Mouse (Mus musculus): ENCODE measurements around the gene Tspan13. TPM values are rescaled to one million over a fixed set of nuclear protein-coding genes. Genes with fewer than 3 reads are reported as not detected.

The Tspan13 gene
- polyA plus RNA-seq, 1 experiment: 157 TPM

DNA sequence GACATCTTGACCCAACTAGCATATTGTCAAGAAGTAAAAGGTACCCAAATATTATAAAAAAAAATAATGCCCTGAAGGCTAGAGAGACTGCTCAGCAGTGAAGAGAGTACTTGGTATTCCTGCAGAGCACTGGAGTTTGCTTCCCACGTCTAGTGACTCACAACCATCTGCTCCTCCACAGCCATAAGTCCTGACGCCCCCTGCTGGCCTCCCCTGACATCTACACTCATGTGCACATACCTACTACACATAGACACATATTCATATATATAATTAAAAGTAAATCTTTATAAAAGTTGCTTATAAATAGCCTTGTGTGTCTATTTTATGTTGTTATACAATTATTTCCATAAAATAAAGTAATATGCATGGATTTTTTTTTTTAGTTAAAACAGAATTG, 24.5 kb downstream of the Tspan13 start:
- no peak for DNase-seq
- WGBS: 57% methylated on average over 2 of the region's 2 CpGs

DNA sequence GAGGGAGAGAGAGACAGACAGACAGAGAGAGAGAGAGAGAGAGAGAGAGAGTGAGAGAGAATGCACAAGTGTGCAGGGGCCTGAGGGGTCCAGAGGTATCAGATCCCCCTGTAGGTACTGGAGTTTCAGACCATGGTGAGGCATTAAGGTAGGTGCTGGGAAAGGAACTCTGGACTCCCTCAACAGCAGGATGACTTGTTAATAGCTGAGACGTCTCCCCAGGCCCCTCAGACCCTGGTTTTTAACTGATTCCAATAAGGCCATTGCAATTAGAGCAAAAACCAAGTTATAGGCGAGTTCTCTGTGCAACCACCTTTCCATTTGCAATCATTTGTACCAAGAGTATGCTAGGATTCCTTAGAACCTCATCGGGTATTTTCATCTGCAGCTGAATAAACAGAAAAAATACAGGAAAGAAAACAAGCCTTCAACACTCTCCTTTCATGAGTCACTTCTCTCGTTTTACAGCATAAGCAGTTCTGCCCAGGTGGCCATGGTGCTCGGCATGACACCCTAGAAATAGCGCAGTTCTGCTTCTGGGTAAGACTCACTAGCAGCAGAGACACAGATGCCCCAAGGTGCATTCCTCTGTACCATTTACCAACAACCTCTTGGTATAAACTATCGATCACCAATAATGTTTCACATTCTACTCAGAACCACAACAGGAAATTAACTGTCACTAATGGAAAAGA, 28.9 kb downstream of the Tspan13 start:
- Histone ChIP-seq H3K4me3 (replicated peaks; ENCODE audit: insufficient read depth, low read depth, low read length) (no peak overlapping the region), H3K27me3 (ENCODE audit: control insufficient read depth, insufficient read depth, low read length) (no peaks in the 10 kb centered on the region), H3K4me1 (ENCODE audit: control insufficient read depth, insufficient read depth, low read length) (no peaks in the 10 kb centered on the region), H3K27ac (ENCODE audit: insufficient read depth, low read length) (no peak overlapping the region)
- TF ChIP-seq POLR2A (IDR thresholded peaks at IDR 0.05; ENCODE audit: borderline replicate concordance, insufficient read depth, low read length): no peak
- DNase-seq: no peak
- 74% methylated on average over 7 of the region's 7 CpGs for WGBS

More for the DNA sequence above, 24.5 kb downstream of the Tspan13 start:
- Histone ChIP-seq H3K27ac (ENCODE audit: insufficient read depth, low read length) (no peak overlapping the region), H3K27me3 (ENCODE audit: control insufficient read depth, insufficient read depth, low read length) (no peaks in the 10 kb centered on the region), H3K4me1 (ENCODE audit: control insufficient read depth, insufficient read depth, low read length) (peaks cover 1% of the 10 kb centered on the region; the same call in 1 of the 2 replicates), H3K4me3 (replicated peaks; ENCODE audit: insufficient read depth, low read depth, low read length) (no peak overlapping the region)
- TF ChIP-seq POLR2A (IDR thresholded peaks at IDR 0.05; ENCODE audit: borderline replicate concordance, insufficient read depth, low read length): no peak
- TF ChIP-seq CTCF (IDR thresholded peaks at IDR 0.05; ENCODE audit: borderline replicate concordance, insufficient read depth, low read depth, low read length): no peak

DNA sequence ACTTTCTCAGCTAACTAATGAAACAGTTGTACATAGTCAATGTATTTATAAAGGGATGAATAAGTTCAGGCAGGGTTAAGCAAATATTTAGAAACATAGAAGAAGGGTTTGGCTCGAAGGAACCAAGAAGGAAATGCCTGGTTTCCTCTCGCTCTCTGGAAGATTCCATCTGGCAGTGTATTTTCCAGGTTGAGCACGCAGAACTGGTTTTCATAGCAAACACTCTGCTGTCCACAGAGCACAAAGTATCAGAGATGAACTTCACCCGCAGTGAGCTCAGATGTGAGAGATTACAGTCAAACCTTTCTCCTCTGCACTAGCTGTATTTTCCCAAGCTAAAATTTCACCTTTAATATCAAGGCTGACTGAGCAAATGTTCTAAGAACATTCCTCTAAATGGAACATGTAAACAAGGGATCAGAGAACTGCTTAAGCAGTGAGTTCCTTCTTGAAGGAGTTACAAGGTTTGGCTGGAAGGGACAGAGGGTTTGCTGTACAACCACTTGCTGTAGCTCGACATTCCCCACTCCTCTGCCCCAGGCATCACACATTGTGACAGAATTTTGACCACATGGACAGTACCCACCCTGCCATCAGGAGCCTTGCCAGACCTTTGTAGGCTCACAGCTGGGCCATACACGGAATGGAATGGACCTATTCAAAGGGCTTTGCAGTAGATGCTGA, 33.8 kb downstream of the Tspan13 start:
- H3K27ac ChIP-seq (ENCODE audit: insufficient read depth, low read length): no peak overlapping the region
- TF ChIP-seq POLR2A (IDR thresholded peaks at IDR 0.05; ENCODE audit: borderline replicate concordance, insufficient read depth, low read length): no peak
- no peak for TF ChIP-seq CTCF (IDR thresholded peaks at IDR 0.05; ENCODE audit: borderline replicate concordance, insufficient read depth, low read depth, low read length)
- WGBS: 51% methylated on average over 6 of the region's 6 CpGs
- H3K27me3 ChIP-seq (ENCODE audit: control insufficient read depth, insufficient read depth, low read length): no peaks in the 10 kb centered on the region
- no peaks in the 10 kb centered on the region for H3K4me1 ChIP-seq (ENCODE audit: control insufficient read depth, insufficient read depth, low read length)
- H3K4me3 ChIP-seq (replicated peaks; ENCODE audit: insufficient read depth, low read depth, low read length): no peak overlapping the region
- no peak for DNase-seq

DNA sequence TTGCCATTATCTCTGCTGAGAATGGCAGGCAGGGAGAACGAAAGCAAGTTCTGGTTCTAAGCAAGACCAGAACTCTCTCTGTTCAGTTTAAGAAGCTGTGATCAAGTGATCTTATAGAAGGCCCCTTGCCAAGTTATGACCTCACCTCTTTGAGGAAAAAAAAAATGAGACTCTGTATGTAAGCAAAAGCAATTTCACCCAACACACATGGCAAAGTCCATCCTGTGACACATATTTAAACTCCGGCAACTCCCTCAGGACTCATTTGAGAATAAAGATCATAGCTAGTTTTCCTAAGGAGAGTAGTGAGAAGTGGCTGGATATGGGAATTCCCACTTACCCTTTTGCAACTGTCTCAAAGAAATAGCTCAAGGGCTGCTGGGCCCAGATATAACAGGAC, 34.7 kb downstream of the Tspan13 start:
- TF ChIP-seq POLR2A (IDR thresholded peaks at IDR 0.05; ENCODE audit: borderline replicate concordance, insufficient read depth, low read length) (no peak), CTCF (IDR thresholded peaks at IDR 0.05; ENCODE audit: borderline replicate concordance, insufficient read depth, low read depth, low read length) (no peak)
- H3K27me3 ChIP-seq (ENCODE audit: control insufficient read depth, insufficient read depth, low read length): no peaks in the 10 kb centered on the region
- no peaks in the 10 kb centered on the region for H3K4me1 ChIP-seq (ENCODE audit: control insufficient read depth, insufficient read depth, low read length)
- WGBS: 94% methylated on average over 2 of the region's 2 CpGs
- DNase-seq: no peak
- H3K4me3 ChIP-seq (replicated peaks; ENCODE audit: insufficient read depth, low read depth, low read length): no peak overlapping the region
- no peak overlapping the region for H3K27ac ChIP-seq (ENCODE audit: insufficient read depth, low read length)

DNA sequence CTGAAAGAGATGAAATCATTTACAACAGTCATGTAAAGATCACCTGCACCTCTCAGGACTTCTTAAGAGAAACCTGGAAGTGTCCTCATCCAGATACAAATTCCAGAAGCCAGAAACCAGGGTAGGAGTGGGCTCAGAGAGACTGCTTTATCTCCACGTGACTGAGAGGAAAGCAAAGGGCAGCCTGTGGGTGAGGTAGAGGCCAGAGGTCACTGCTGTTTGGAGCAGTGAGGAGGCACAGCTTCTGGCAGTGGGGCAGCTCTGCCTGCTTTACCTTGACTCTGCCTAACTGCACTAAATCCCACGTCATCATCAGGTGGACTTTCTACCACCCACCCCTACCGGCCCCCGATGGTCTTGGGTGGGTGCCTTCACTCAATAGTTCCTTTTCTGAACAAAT, 37.6 kb downstream of the Tspan13 start:
- WGBS: 80% methylated on average over 4 of the region's 4 CpGs
- H3K27me3 ChIP-seq (ENCODE audit: control insufficient read depth, insufficient read depth, low read length): no peaks in the 10 kb centered on the region
- DNase-seq: no peak
- TF ChIP-seq CTCF (IDR thresholded peaks at IDR 0.05; ENCODE audit: borderline replicate concordance, insufficient read depth, low read depth, low read length) (no peak), POLR2A (IDR thresholded peaks at IDR 0.05; ENCODE audit: borderline replicate concordance, insufficient read depth, low read length) (no peak)
- no peak overlapping the region for H3K4me3 ChIP-seq (replicated peaks; ENCODE audit: insufficient read depth, low read depth, low read length)
- H3K27ac ChIP-seq (ENCODE audit: insufficient read depth, low read length): no peak overlapping the region
- no peaks in the 10 kb centered on the region for H3K4me1 ChIP-seq (ENCODE audit: control insufficient read depth, insufficient read depth, low read length)

DNA sequence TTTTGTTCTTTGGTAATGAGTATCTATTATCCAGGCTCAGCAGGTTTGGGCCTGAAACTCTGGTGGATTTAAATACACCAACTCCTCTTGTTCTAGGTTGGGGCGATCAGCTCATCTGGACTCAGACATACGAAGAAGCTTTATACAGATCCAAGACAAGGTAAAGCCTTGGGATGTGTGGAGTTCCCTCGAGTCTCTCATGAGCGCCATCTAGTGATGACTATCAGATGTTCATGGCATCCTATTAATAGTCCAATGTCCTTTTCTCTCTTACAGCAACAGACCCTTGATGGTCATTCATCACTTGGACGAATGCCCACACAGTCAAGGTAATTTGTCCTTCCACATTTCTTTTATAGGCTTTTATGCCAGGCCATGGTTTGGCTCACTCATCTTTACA, 46.5 kb downstream of the Tspan13 start:
- TF ChIP-seq POLR2A (IDR thresholded peaks at IDR 0.05; ENCODE audit: borderline replicate concordance, insufficient read depth, low read length) (no peak), CTCF (IDR thresholded peaks at IDR 0.05; ENCODE audit: borderline replicate concordance, insufficient read depth, low read depth, low read length) (peak; percentile 29; the same call in 1 of the 2 replicates)
- Histone ChIP-seq H3K27me3 (ENCODE audit: control insufficient read depth, insufficient read depth, low read length) (no peaks in the 10 kb centered on the region), H3K4me1 (ENCODE audit: control insufficient read depth, insufficient read depth, low read length) (no peaks in the 10 kb centered on the region), H3K27ac (ENCODE audit: insufficient read depth, low read length) (no peak overlapping the region), H3K4me3 (replicated peaks; ENCODE audit: insufficient read depth, low read depth, low read length) (no peak overlapping the region)
- DNase-seq: peak in 1 of 2 experiments; percentile 26
- WGBS: 29% methylated on average over 5 of the region's 5 CpGs

DNA sequence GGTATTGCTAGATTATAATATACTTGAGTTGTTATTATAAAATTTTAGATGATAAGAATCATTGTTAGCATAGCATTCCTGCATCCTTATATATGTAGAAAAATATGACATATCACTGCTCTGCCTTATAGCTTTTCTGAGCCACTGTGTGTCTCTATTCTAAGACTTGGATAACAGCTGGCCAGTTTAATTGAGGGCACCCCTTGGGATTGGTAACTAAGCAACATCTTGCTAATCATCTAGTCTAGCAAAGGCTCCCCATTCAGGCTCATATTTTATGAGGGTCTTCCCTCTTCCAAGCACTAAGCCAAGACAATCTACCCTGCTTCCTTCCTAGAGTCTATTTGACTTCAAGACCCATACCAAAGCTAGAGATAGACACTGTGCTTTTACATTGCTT, 48.2 kb downstream of the Tspan13 start:
- no peak overlapping the region for H3K27ac ChIP-seq (ENCODE audit: insufficient read depth, low read length)
- TF ChIP-seq CTCF (IDR thresholded peaks at IDR 0.05; ENCODE audit: borderline replicate concordance, insufficient read depth, low read depth, low read length) (no peak), POLR2A (IDR thresholded peaks at IDR 0.05; ENCODE audit: borderline replicate concordance, insufficient read depth, low read length) (no peak)
- no peaks in the 10 kb centered on the region for H3K27me3 ChIP-seq (ENCODE audit: control insufficient read depth, insufficient read depth, low read length)
- H3K4me1 ChIP-seq (ENCODE audit: control insufficient read depth, insufficient read depth, low read length): no peaks in the 10 kb centered on the region
- no peak overlapping the region for H3K4me3 ChIP-seq (replicated peaks; ENCODE audit: insufficient read depth, low read depth, low read length)
- DNase-seq: no peak

DNA sequence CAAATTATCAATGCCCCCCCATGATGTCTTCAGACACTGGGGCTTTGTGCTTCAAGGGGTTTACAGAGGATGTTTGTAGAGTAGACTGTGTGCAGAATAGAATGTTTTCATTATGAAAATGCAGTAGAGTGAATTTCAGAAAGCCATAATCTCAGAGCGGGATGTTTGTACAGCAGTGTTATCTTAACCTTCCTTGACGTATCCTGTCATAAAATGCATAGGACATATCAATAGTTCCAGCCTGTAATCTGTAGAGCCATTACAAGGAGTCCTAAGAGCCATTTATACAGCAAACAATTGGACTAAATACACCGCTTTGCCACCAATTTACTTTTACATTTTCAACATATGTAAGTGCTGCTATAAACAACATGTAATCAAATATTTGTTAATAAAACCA, 48.7 kb downstream of the Tspan13 start:
- Histone ChIP-seq H3K4me1 (ENCODE audit: control insufficient read depth, insufficient read depth, low read length) (no peaks in the 10 kb centered on the region), H3K27me3 (ENCODE audit: control insufficient read depth, insufficient read depth, low read length) (no peaks in the 10 kb centered on the region), H3K27ac (ENCODE audit: insufficient read depth, low read length) (no peak overlapping the region), H3K4me3 (replicated peaks; ENCODE audit: insufficient read depth, low read depth, low read length) (no peak overlapping the region)
- TF ChIP-seq POLR2A (IDR thresholded peaks at IDR 0.05; ENCODE audit: borderline replicate concordance, insufficient read depth, low read length) (no peak), CTCF (IDR thresholded peaks at IDR 0.05; ENCODE audit: borderline replicate concordance, insufficient read depth, low read depth, low read length) (no peak)
- no peak for DNase-seq
- 89% methylated on average over 3 of the region's 3 CpGs for WGBS

Data from cerebellum, adult 2 months (tissue).